Mouse (Mus musculus) cerebellum, postnatal 14 days (tissue): ENCODE results near the gene Fmo4.
"Not testable (repeated sequence)": the region's sequence is repeated elsewhere in the genome, so short reads cannot be mapped to it uniquely, and the experiment has no call there.

Experiments used
- DNase-seq, 2 experiments: peaks; one replicate each; pipeline ENCODE4 v3.0.0; 2021; ENCODE audit warnings: mixed read lengths in 2 of 2

Gene Fmo4

DNA sequence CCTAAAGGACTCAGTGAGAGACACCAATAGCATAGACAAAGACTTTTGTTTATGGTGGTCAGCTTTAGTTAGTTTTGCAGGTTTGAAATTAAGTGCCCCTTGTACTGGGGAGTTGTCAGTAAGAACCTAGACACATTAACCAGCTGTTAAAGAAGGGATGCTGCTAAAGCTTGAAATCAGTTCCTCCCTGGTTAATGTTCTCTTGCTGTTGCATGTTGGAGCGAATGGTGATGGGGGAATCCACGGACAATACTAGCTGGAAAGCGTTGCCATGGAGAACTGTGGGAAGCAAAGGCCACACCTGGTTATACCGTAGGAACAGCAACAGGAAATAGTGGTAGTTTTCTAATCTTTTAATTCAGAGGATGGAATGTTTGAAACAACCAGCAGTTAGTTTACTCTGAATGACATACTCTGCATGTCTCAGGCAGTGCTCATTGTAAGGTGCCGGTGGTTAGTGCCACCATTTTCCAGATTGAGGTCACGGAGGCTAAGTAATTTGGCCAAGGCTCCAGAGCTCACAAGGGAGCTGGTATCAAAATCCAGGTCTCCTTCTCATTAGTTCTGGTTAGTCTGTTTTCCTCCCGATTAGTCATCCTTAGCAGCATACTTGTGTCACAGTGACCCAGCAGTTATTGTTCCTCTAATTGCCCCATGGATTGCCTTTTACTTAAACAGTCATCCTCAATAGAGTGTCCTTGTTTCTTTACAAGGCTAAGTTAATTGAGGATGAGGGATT, 21.3 kb downstream of the Fmo4 start:
- no peak for DNase-seq

DNA sequence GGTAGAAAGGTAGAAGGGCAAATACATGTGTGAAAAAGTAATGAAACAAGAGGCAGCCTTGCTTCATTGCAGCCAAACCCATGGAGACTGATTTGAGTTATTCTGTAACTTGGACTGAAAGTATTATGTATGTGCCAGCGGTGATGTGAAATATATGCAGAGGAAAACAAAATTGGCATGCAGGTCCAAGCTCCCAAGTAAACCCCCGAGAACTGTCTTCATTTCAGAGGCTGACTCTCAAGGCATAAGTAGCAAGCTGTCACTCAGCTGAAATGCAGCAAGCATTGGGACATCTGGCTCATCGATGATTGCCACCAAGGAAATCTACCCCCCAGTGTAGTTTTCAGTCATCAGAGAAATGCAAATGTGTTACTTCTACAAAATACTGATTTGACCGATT, 28.6 kb downstream of the Fmo4 start:
- DNase-seq, result no peak

DNA sequence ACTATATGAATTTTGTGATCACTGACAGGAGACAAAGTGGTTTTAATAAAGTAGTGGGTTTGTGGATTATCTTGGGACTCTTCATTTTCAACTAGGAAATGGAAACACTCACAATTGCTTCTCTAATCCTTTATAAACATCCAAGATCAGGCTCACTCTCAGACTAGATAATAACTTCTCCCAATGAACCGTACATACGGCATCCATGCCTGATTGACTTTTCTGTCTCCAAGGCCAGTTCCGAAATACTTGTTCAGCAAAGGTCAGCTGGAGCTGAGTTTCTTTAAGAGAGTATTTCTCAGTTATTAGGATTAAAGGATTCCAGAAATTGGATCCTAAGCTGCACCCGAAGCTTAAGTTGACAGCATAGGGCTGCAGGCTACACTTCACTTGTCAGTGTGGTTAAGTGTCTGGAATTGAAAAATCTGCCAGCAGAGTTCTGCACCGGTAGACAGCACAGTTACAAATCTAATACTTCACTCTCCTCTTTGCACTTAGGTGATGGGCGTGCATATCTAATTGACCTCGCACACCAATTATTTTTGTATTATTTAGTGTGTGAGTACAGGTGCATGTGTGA, 30.0 kb downstream of the Fmo4 start:
- no peak for DNase-seq

DNA sequence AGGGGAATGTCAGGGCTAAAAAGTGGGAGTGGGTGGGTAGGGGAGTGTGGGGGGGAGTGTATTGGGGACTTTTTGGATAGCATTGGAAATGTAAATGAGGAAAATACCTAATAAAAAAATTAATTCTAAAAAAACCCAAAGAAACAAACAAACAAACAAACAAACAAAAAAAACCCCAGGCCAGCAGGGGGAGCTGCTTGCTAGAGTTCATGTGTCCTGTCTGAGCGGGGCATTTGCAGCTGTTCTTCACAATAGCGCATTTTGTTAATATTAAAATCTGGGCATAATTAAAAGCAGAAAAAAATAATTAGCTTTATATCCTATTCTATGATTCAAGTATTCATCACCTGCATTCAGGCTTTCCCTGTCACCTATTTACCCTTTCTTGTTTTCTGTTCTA, 32.7 kb downstream of the Fmo4 start:
- not testable (repeated sequence) for DNase-seq

DNA sequence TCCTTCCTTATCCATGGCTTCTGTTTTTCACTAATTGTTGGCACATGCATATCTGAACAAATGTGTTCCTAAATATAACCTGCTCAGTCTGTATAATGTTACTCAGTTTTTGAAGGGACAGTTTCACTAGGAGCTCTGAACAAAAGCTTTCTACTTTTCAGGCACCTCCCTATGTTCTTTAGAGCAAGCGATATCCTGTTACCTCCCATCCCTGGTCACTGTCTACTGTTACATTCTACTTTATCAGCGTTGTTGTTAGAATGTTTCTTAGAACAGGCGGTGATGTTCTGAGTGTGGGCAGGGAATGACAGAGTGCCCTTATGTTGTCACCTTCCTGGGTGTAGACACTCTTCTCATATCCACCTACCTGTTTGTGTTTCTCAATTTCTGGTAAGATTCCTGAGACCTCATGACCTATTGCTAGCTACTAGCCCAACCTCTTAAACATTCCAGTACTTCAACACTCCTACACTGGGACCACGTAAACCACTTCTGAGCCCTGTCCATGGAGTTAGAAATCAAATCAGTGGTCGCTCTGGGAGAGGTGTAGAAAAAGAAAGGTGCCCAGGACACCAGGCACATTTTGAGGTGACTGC, 35.7 kb downstream of the Fmo4 start:
- DNase-seq, result no peak

DNA sequence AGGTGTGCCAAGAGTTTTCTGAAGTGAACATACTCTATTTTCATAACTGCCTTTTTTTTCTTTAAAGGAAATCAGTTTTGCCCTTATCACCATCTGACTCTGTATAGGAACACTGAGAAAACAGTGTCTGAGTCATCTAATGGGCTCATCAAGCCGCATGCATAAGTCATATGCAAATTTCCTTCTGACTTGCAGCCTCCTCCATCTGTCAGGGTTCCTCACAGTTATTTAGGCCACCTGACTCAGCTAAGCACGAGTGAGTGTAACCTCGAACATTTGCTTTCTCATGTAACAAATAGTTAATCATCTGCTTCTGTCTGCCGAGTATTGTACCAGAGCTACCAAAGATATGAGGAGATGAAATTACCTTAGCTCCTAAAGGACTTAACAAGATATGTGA, 40.1 kb downstream of the Fmo4 start:
- no peak for DNase-seq

DNA sequence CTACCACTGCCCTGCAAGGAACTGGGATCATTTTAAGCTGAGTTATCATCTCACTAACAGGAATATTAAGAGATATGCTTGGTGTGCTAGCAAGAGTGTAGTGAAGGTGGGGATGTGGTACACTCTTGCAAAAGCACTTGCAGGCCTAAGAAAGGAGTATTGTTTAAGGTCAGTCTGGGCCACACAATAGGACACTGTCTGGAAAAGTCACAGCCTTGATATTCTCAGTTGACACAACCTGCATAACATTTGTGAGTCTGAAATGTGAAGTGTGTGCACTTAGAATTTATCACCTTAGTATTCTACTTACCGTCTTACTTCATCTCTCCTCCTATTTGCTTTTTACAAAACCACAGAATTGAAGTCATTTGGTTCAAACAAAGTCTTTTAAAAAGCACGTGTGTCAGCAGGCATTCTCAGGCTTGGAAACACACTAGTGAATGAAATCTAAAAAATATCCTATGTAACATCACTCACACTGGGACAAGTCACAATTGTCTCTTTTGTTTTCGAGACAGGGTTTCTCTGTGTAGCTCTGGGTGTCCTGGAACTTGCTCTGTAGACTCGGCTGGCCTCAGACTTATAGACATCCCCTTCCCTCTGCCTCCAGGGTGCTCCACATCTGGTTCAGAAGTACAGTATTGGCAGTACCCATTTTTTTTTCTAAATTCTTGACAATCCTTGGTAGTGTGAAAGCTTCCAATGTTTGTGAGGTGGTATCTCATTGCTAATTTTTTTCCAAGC, 42.0 kb downstream of the Fmo4 start:
- no peak for DNase-seq

DNA sequence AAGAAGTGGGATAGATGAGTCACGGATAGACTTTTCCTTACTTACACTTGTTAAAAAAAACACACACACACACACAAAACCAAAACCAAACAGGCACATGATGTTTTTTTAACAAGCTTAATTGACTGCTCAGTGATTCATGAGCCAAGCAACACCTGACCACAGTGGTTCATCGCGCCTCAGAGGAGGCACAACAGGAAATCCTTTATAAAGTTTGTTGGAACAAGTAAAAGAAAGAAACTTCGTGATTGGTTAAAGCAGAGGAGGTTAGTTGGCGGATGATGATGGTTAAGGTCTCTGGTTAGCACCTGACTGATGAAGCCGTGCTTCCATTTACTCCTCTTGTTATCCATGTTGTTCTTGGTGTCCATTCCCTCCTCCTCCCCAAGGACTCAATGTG, 61.8 kb downstream of the Fmo4 start:
- DNase-seq, result no peak

DNA sequence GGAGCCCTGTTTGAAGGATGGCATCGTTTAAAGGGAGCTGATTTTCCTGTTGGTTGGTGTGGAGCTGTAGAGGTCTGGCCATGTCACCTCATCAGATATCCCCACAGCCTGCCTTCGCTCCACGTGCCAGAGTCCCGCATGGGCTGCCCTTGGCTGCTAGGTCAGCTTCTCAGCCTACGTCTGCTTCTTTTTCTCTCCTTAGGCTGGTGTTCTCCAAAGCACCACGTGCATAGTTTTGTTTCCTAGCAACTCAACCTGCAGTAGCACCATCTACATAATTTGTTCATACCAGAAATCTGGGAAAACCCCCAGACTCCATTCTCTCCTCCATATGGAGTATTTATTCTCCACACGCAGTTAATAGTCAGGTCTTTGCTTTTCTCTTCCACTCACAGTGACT, 64.2 kb downstream of the Fmo4 start:
- no peak for DNase-seq

DNA sequence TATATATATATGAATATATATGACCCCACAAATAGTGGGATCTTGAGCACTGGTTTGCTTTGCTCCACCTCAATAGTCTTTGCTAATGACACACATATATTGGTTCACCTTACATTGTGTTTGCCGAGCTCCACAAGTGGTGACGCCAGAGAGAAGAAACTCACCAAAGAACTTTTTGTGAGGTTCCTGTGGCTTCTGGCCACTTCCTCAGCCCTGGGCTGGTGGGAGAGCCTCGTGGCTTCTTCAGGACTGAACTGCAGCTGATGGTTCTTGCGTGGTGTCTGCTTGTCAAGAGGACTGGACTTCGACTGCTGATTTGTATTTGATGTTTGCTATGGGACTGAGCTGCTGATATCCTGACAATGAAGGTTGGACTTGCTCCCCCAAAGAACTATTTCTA, 65.0 kb downstream of the Fmo4 start:
- no peak for DNase-seq
